Mouse (Mus musculus) yolk sac, embryonic 10.5 days (tissue): ENCODE measurements around the gene 4930407I10Rik.

Experiments
- DNase-seq: peaks from one replicate; pipeline ENCODE4 v3.0.0-alpha.2; 2017; ENCODE audit warnings: low spot score

Gene 4930407I10Rik

GRCm38 (mm10) chr15:82058719-82059201 is at the start of gene 4930407I10Rik:
4930407I10Rik (plus strand) TSS chr15:82059151.
- no peak for DNase-seq

- DNase-seq, result no peak
These were observed 47.0 kb upstream of the 4930407I10Rik start for GRCm38 (mm10) chr15:82011947-82012346.

GRCm38 (mm10) chr15:82014745-82015391 is 44.1 kb upstream of the 4930407I10Rik start:
- no peak for DNase-seq

GRCm38 (mm10) chr15:82015392-82016100 is 43.4 kb upstream of the 4930407I10Rik start:
- DNase-seq, result peak; percentile 27

- DNase-seq, result peak; percentile 99
These were observed 42.7 kb upstream of the 4930407I10Rik start for GRCm38 (mm10) chr15:82016101-82016808.

GRCm38 (mm10) chr15:82016830-82017229 is 42.1 kb upstream of the 4930407I10Rik start:
- DNase-seq, result no peak

- DNase-seq, result no peak
These were observed 41.5 kb upstream of the 4930407I10Rik start for GRCm38 (mm10) chr15:82017461-82017860.

GRCm38 (mm10) chr15:82019288-82019687 is 39.7 kb upstream of the 4930407I10Rik start:
- DNase-seq, result no peak

- no peak for DNase-seq
These were observed 36.3 kb upstream of the 4930407I10Rik start for GRCm38 (mm10) chr15:82022535-82023088.

- no peak for DNase-seq
These were observed 34.9 kb upstream of the 4930407I10Rik start for GRCm38 (mm10) chr15:82023965-82024635.

GRCm38 (mm10) chr15:82027276-82027675 is 31.7 kb upstream of the 4930407I10Rik start:
- no peak for DNase-seq

GRCm38 (mm10) chr15:82027726-82028125 is 31.2 kb upstream of the 4930407I10Rik start:
- DNase-seq, result no peak

GRCm38 (mm10) chr15:82032386-82032785 is 26.6 kb upstream of the 4930407I10Rik start:
- no peak for DNase-seq

GRCm38 (mm10) chr15:82033762-82034161 is 25.2 kb upstream of the 4930407I10Rik start, which contains the start of gene Desi1:
Desi1 (minus strand) TSS chr15:82033862.
- no peak for DNase-seq

GRCm38 (mm10) chr15:82035904-82036689 is 22.9 kb upstream of the 4930407I10Rik start:
- no peak for DNase-seq

- no peak for DNase-seq
These were observed 18.3 kb upstream of the 4930407I10Rik start for GRCm38 (mm10) chr15:82040650-82041049.

- no peak for DNase-seq
These were observed 14.7 kb upstream of the 4930407I10Rik start for GRCm38 (mm10) chr15:82044166-82044784.

GRCm38 (mm10) chr15:82046246-82046891 is 12.6 kb upstream of the 4930407I10Rik start:
- DNase-seq, result peak; percentile 11

GRCm38 (mm10) chr15:82047080-82047883 is 11.7 kb upstream of the 4930407I10Rik start, which contains the start of gene Snu13:
Snu13 (minus strand) TSS chr15:82047598.
- DNase-seq, result peak; percentile 86
